Mouse (Mus musculus) natural killer cell, adult 2 months (primary cell): Measurements from ENCODE around the gene Slc25a42.
"Not testable (repeated sequence)": the region's sequence is repeated elsewhere in the genome, so short reads cannot be mapped to it uniquely, and the experiment has no call there.

Experiments used
- DNase-seq, 2 experiments: peaks; one replicate each; pipeline ENCODE4 v3.0.0; 2022; ENCODE audit warnings: low spot score in 2 of 2

Slc25a42 gene

GRCm38 (mm10) chr8:70212112-70213055 is at the start of gene Slc25a42:
TSS of gene Slc25a42 (minus strand) at chr8:70212305.
- DNase-seq = peak; percentile 97 to 98

DNA sequence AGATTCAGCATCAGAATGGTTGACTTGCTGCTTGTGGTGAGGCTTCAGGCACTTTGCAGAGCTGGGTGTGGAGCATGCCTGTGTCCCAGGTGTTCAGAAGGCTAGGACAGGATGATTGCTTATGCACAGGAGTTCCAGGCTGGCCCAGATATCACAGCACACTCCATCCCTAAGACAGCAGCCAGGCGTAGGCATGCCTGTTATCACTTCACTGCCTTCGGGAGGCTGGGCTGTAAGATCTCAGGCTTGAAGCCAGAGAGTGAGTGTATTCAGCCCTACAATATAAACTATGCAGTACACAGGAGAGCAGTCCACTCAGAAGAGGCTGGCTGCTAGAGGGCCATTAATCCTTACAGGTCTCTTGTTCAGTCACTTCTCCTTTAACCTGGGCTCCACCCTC is 46.9 kb upstream of the Slc25a42 start:
- DNase-seq = no peak

- DNase-seq = no peak
Observed at GRCm38 (mm10) chr8:70258600-70258999, 46.5 kb upstream of the Slc25a42 start.

- no peak for DNase-seq
Observed at GRCm38 (mm10) chr8:70257456-70257855, 45.4 kb upstream of the Slc25a42 start.

DNA sequence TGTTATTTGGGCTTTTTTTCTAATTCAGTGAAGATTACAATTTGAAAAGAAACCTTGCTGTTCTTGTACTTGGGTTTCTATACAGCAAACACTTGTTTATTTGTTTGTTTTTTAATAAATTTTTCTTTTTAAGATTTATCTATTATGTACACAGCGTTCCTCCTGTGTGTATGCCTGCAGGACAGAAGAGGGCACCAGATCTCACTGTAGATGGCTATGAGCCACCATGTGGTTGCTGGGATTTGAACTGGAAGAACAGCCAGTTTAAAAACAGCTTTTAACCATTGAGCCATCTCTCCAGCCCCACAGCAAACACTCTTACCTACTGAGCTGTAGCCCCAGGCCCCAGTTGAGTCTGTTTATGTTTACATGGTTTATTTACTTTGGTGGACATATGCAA is 42.5 kb upstream of the Slc25a42 start:
- DNase-seq = no peak

DNA sequence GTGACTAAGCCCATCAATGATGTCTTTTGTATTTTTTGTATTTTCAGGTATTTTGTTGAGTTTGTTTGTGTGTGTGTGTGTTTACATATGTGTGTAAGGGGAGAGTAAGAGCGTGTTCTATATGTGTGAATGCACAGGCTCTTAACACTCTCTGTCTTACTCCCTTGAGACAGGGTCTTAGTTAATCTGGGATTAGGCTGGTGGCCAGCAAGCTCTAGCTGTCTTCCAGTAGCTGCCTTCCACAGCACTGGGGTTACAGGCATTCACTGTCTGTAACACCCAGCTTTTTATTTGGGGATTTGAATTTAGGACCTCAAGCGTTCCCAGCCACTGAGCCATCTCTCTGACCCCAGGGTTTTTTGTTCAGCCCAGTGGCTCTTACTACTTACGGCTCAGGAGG is 35.7 kb upstream of the Slc25a42 start:
- no peak for DNase-seq

DNA sequence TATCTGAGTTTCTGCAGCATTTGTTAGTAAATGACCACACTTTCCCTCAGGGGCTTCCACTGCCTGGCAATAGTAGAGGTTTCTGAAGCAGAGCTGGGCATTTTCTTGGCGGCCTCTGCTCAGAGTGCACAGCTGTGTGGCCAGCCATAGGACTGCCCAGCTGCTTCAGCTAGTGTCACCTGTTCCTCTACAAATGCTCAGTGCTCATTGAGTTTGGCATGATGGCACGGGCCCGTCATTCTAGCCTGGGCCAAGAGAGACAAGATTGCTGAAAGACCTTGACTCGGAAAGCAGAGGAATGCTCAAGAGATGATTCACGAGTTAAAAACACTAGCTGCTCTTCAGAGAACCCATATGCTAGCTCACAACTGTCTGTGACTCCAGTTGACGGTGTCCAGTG is 34.5 kb upstream of the Slc25a42 start:
- DNase-seq = no peak

GRCm38 (mm10) chr8:70240642-70241041 is 28.5 kb upstream of the Slc25a42 start:
- no peak for DNase-seq

- no peak for DNase-seq
Observed at GRCm38 (mm10) chr8:70237842-70238241, 25.7 kb upstream of the Slc25a42 start.

GRCm38 (mm10) chr8:70234781-70235128 is 22.6 kb upstream of the Slc25a42 start:
- DNase-seq = no peak

DNA sequence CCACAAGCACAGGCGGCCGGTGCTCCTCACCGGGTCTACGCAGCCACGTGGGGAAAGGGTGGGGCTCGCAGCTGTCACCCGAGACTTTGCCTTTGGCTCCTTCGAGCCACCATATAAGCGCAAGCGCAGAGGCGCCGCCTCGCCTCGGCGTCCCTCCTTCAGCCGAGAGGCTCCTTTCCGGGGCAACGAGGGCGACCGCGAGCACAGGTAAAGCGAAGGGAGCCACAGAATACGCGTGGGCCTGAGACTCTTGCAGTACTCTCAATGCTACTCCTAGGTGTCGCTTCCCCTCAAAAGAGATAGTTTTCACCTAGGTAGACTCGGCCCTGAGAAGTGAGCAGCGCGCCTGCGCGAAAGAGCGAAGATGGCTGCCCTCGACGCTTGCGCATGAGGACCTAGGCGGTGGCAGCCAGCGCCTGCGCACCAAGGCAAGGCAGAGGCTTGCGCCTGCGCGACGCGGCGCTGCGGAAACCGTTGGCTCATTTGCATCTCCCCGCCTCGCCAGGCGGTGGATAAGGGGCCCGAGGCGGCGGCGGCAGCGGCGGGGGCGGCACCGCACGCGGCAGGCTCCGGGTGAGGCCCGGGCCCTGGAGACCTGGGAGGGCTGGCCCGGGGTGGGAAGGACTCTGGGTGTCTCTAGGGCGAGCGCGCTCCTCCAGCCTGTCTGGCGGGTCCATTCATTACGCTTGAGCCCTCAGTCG is 22.1 kb upstream of the Slc25a42 start, which contains the start of the genes Sugp2 and Armc6:
Sugp2 (plus strand) TSS at position 147 of the 701 bp plus-strand sequence.
Armc6 (minus strand) TSS at position 387 of the 701 bp plus-strand sequence.
- DNase-seq = peak; percentile 96 to 97

DNA sequence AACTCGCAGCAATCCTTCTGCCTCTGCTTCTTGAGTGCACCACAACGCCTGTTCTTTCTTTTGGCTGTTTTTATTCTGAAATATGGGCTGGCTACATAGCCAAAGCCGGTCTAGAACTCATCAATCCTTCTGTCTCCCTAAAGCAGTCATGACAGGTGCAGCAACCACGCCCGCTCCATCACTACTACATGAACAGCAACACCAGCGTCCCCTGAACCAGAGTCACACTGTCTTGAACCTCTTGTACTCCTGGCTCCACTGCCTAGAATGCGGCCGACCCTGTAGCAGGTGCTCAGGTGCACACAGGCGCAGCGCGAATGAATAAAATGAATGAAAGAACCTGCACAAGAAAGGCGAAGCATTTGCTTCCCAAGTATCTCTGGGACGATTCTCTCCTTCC is 21.5 kb upstream of the Slc25a42 start:
- no peak for DNase-seq

- DNase-seq = no peak
Observed at GRCm38 (mm10) chr8:70230837-70231236, 18.7 kb upstream of the Slc25a42 start.

- no peak for DNase-seq
Observed at GRCm38 (mm10) chr8:70227997-70228396, 15.9 kb upstream of the Slc25a42 start.

- DNase-seq = no peak
Observed at GRCm38 (mm10) chr8:70223341-70223740, 11.2 kb upstream of the Slc25a42 start.

DNA sequence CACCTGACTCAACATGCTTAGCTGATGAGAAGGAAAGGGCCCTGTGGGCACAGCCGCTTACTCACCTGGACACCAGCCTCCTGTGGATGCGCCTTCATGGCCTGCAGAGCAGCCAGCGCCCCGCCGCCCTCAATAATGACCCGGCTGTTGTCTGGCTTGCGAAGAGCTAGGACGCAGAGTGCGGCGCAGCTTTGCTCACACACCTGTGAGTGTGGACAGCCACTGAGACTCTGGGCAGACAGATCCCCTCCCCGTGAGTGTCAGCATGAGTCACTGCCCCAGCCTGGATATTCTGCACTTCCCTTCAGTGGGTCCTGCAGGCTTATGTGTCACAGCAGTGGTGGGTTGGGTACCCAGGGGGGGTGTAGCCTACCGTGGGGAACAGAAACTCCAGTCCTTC is 9.9 kb upstream of the Slc25a42 start:
- no peak for DNase-seq

- no peak for DNase-seq
Observed at GRCm38 (mm10) chr8:70220911-70221310, 8.8 kb upstream of the Slc25a42 start.

- no peak for DNase-seq
Observed at GRCm38 (mm10) chr8:70220236-70220840, 8.2 kb upstream of the Slc25a42 start.

DNA sequence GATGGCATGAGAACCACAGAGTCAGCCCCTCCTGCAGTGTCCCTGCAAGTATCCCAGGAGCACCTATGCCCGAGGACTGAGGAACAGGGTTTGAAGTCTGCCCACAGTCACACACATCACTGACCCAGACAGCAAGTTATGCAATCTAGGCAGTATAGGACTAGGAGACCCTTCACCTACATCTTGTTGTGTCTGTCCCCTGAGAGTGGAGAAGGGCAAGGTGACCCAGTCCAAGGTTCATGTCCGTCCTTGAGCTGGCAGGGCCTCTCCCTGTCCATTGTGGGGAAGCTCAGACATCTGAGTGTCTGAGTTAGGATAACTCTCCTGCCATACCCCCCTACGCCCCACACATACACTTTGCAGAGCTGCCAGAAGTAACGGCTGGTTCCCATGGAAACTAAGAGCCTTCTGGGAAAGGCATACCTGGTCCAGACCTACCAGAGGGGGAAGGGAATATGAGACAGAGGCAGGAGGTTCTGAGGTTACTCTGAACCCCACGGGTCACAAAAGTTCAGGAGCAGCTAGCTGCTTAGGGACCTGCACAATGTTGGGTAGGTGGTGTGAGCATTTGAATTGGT is 7.1 kb upstream of the Slc25a42 start:
- no peak for DNase-seq

DNA sequence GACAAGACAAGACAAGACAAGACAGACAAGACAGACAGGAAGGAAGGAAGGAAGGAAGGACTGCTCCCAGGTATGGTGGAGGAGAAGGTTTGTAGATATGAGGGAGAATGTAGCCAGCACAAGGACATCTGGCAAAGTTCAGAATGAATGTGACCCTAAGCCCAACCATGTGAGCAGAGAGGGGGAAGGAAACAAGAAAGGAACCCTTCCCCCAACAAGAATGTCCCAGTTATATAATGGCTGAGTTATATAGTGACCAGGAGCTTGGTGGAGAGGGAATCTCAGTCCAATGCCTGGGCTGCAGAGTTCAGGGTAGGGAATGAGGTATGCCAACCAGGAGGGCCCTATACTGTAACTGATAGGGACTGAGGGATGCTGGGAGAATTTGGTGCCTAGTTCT is 5.3 kb upstream of the Slc25a42 start:
- no peak for DNase-seq

- no peak for DNase-seq
Observed at GRCm38 (mm10) chr8:70216566-70216965, 4.5 kb upstream of the Slc25a42 start.

- not testable (repeated sequence) for DNase-seq
Observed at GRCm38 (mm10) chr8:70216161-70216560, 4.1 kb upstream of the Slc25a42 start.
